Mouse (Mus musculus): ENCODE measurements around the gene Plcl2. TPM values are rescaled to one million over a fixed set of nuclear protein-coding genes. Genes with fewer than 3 reads are reported as not detected.

The Plcl2 gene
- polyA plus RNA-seq, 1 experiment, result 6.7 TPM

GRCm38 (mm10) chr17:50710497-50711222, 201.5 kb downstream of the Plcl2 start:
- TF ChIP-seq POLR2A (IDR thresholded peaks at IDR 0.05; ENCODE audit: low read depth, low read length), result no peak
- TF ChIP-seq CTCF (IDR thresholded peaks at IDR 0.05; ENCODE audit: extremely low read depth, insufficient read length, insufficient replicate concordance, low read depth, low read length), result no peak

DNA sequence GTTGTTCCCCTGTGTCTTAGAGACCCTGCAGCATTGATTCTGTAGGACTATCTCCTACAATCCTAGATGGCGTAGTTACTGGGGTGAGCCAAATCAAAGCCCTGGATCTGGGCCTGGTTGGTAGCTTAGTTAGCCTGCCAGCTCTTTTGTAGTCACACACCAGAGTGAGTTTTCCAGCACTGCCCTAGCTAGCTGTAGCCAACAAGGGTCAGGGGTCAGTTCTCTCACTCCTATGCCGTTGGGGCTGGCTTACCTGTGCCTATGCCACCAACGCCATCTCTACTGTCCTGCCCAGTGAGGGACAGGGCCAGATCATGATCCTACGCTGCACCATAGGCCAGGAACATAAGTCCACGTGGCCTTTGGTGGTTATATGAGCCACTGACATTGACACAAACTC, 208.4 kb downstream of the Plcl2 start:
- no peaks in the 10 kb centered on the region for H3K27me3 ChIP-seq (ENCODE audit: control insufficient read depth, insufficient read depth, low read length)
- WGBS, result 85% methylated on average over 5 of the region's 5 CpGs
- no peak for TF ChIP-seq POLR2A (IDR thresholded peaks at IDR 0.05; ENCODE audit: low read depth, low read length)
- TF ChIP-seq CTCF (IDR thresholded peaks at IDR 0.05; ENCODE audit: extremely low read depth, insufficient read length, insufficient replicate concordance, low read depth, low read length), result no peak

More at GRCm38 (mm10) chr17:50710497-50711222, 201.5 kb downstream of the Plcl2 start:
- Histone ChIP-seq H3K4me1 (ENCODE audit: control insufficient read depth, insufficient read depth, insufficient read length, low read length) (no peaks in the 10 kb centered on the region), H3K4me3 (ENCODE audit: low read depth, low read length) (no peak overlapping the region), H3K27ac (ENCODE audit: insufficient read depth, low read depth, low read length) (no peak overlapping the region), H3K27me3 (ENCODE audit: control insufficient read depth, insufficient read depth, low read length) (no peaks in the 10 kb centered on the region), H3K36me3 (ENCODE audit: control insufficient read depth, insufficient read depth, low read length) (no peaks in the 10 kb centered on the region)
- WGBS, result 84% methylated on average over 7 of the region's 7 CpGs

GRCm38 (mm10) chr17:50724376-50724775, 215.2 kb downstream of the Plcl2 start:
- no peak overlapping the region for H3K27ac ChIP-seq (ENCODE audit: insufficient read depth, low read depth, low read length)
- 98% methylated on average over 2 of the region's 2 CpGs for WGBS
- TF ChIP-seq CTCF (IDR thresholded peaks at IDR 0.05; ENCODE audit: extremely low read depth, insufficient read length, insufficient replicate concordance, low read depth, low read length), result no peak
- TF ChIP-seq POLR2A (IDR thresholded peaks at IDR 0.05; ENCODE audit: low read depth, low read length), result no peak

More for the DNA sequence above, 208.4 kb downstream of the Plcl2 start:
- no peak overlapping the region for H3K27ac ChIP-seq (ENCODE audit: insufficient read depth, low read depth, low read length)
- H3K4me3 ChIP-seq (ENCODE audit: low read depth, low read length), result no peak overlapping the region
- no peaks in the 10 kb centered on the region for H3K4me1 ChIP-seq (ENCODE audit: control insufficient read depth, insufficient read depth, insufficient read length, low read length)
- H3K36me3 ChIP-seq (ENCODE audit: control insufficient read depth, insufficient read depth, low read length), result no peaks in the 10 kb centered on the region

DNA sequence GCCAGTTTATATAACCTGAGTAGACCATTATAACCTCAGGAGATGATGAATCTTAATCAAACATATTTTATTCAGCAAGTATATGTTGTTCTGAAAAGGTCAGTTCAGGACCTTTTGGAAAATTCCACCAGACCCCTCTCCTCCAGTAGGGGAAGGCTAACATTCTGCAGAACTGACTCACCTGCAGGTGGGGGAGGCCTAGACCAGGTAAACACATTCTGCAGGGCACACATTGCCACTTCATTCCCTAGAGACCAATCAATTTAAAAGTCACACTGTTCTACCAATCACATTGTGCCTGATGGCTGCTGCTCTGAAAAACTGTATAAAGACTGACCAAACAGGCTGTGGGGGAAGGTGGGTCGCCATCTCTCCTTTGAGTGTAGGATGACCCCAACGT, 217.1 kb downstream of the Plcl2 start:
- no peak overlapping the region for H3K27ac ChIP-seq (ENCODE audit: insufficient read depth, low read depth, low read length)
- TF ChIP-seq CTCF (IDR thresholded peaks at IDR 0.05; ENCODE audit: extremely low read depth, insufficient read length, insufficient replicate concordance, low read depth, low read length), result no peak
- no peak for TF ChIP-seq POLR2A (IDR thresholded peaks at IDR 0.05; ENCODE audit: low read depth, low read length)
- no peaks in the 10 kb centered on the region for H3K27me3 ChIP-seq (ENCODE audit: control insufficient read depth, insufficient read depth, low read length)
- 71% methylated on average over 2 of the region's 2 CpGs for WGBS
- no peaks in the 10 kb centered on the region for H3K36me3 ChIP-seq (ENCODE audit: control insufficient read depth, insufficient read depth, low read length)
- no peak overlapping the region for H3K4me3 ChIP-seq (ENCODE audit: low read depth, low read length)
- H3K4me1 ChIP-seq (ENCODE audit: control insufficient read depth, insufficient read depth, insufficient read length, low read length), result peaks cover 6% of the 10 kb centered on the region; the same call in 1 of the 2 replicates

More at GRCm38 (mm10) chr17:50724376-50724775, 215.2 kb downstream of the Plcl2 start:
- Histone ChIP-seq H3K27me3 (ENCODE audit: control insufficient read depth, insufficient read depth, low read length) (no peaks in the 10 kb centered on the region), H3K4me1 (ENCODE audit: control insufficient read depth, insufficient read depth, insufficient read length, low read length) (no peaks in the 10 kb centered on the region), H3K36me3 (ENCODE audit: control insufficient read depth, insufficient read depth, low read length) (no peaks in the 10 kb centered on the region), H3K4me3 (ENCODE audit: low read depth, low read length) (no peak overlapping the region)

- Histone ChIP-seq H3K27me3 (ENCODE audit: control insufficient read depth, insufficient read depth, low read length) (no peaks in the 10 kb centered on the region), H3K4me3 (ENCODE audit: low read depth, low read length) (no peak overlapping the region), H3K4me1 (ENCODE audit: control insufficient read depth, insufficient read depth, insufficient read length, low read length) (peaks cover 6% of the 10 kb centered on the region; the same call in 1 of the 2 replicates), H3K27ac (ENCODE audit: insufficient read depth, low read depth, low read length) (no peak overlapping the region), H3K36me3 (ENCODE audit: control insufficient read depth, insufficient read depth, low read length) (no peaks in the 10 kb centered on the region)
- 88% methylated on average over 2 of the region's 2 CpGs for WGBS
- TF ChIP-seq CTCF (IDR thresholded peaks at IDR 0.05; ENCODE audit: extremely low read depth, insufficient read length, insufficient replicate concordance, low read depth, low read length) (no peak), POLR2A (IDR thresholded peaks at IDR 0.05; ENCODE audit: low read depth, low read length) (no peak)
These were observed 219.8 kb downstream of the Plcl2 start for GRCm38 (mm10) chr17:50729031-50729430.

DNA sequence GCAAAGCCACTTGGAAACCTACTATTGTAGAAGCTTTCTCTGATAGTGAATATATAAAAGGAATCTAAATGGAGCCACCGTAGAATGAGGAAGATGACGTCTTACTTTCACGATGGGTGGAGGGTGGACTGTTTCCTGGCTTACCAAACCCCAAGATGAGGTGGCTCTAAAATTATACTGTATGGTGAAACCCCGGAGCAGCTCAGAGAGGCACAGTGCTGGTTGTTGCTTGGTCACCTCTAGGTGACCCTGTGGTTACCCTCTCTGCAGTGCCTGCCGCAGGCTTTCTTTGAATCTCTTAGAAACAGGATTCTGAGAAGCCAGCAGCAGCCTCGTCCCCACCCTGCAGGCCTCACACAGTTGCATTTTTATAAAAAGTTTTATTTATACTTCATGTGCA, 220.4 kb downstream of the Plcl2 start:
- H3K36me3 ChIP-seq (ENCODE audit: control insufficient read depth, insufficient read depth, low read length), result no peaks in the 10 kb centered on the region
- H3K4me3 ChIP-seq (ENCODE audit: low read depth, low read length), result no peak overlapping the region
- no peaks in the 10 kb centered on the region for H3K27me3 ChIP-seq (ENCODE audit: control insufficient read depth, insufficient read depth, low read length)
- no peak overlapping the region for H3K27ac ChIP-seq (ENCODE audit: insufficient read depth, low read depth, low read length)
- peaks cover 6% of the 10 kb centered on the region; the same call in 1 of the 2 replicates for H3K4me1 ChIP-seq (ENCODE audit: control insufficient read depth, insufficient read depth, insufficient read length, low read length)
- 83% methylated on average over 6 of the region's 6 CpGs for WGBS
- TF ChIP-seq POLR2A (IDR thresholded peaks at IDR 0.05; ENCODE audit: low read depth, low read length), result no peak
- TF ChIP-seq CTCF (IDR thresholded peaks at IDR 0.05; ENCODE audit: extremely low read depth, insufficient read length, insufficient replicate concordance, low read depth, low read length), result no peak

DNA sequence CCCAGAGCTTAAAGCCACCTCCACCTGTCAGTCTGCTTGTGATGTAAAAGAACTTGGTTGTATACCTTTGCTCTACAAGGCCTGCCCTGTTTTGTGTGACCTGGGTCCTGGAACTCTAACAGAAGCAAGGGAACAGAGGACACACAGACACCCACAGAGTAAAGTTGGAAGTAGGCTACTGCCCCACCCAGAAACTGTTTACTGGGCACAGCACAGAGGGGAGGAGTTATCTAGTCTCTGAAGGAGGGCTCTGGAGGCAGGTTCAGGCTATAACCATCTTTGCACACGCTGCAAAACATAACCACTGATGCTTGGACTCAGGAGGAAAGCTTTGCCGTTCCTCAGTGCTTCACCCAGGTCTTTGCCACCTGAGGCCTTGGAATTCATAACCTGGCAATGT, 221.7 kb downstream of the Plcl2 start:
- TF ChIP-seq POLR2A (IDR thresholded peaks at IDR 0.05; ENCODE audit: low read depth, low read length), result no peak
- no peak for TF ChIP-seq CTCF (IDR thresholded peaks at IDR 0.05; ENCODE audit: extremely low read depth, insufficient read length, insufficient replicate concordance, low read depth, low read length)
- Histone ChIP-seq H3K27me3 (ENCODE audit: control insufficient read depth, insufficient read depth, low read length) (no peaks in the 10 kb centered on the region), H3K27ac (ENCODE audit: insufficient read depth, low read depth, low read length) (no peak overlapping the region), H3K36me3 (ENCODE audit: control insufficient read depth, insufficient read depth, low read length) (peaks cover 8% of the 10 kb centered on the region; the same call in 1 of the 2 replicates), H3K4me1 (ENCODE audit: control insufficient read depth, insufficient read depth, insufficient read length, low read length) (peaks cover 6% of the 10 kb centered on the region; the same call in 1 of the 2 replicates), H3K4me3 (ENCODE audit: low read depth, low read length) (no peak overlapping the region)
- 68% methylated on average over 2 of the region's 2 CpGs for WGBS

All from small intestine, adult 2 months (tissue).